Mouse (Mus musculus) granulocyte monocyte progenitor cell, adult 5-6 weeks (primary cell): Measurements from ENCODE around the gene Muc1. TPM values are rescaled to one million over a fixed set of nuclear protein-coding genes. Genes with fewer than 3 reads are reported as not detected.
"Not testable (repeated sequence)": the region's sequence is repeated elsewhere in the genome, so short reads cannot be mapped to it uniquely, and the experiment has no call there.

ENCODE experiments used
- ATAC-seq: replicated peaks from 2 replicates; pipeline ENCODE4 v1.8.0; 2016; ENCODE audit warnings: mild to moderate bottlenecking, moderate TSS enrichment, inconsistent platforms; ENCODE audit not compliant: poor library complexity, severe bottlenecking
- total RNA-seq, 2 experiments: library from RNA; stranded (forward) in 1 of 2; stranded (reverse) in 1 of 2; fragments of 200-712, 200-1000 nt in 1 of 2; fragments of >200 nt in 1 of 2; fragmentation: Nextera tagmentation in 1 of 2; gene quantifications; 2 replicates each; pipeline ENCODE4 v1.2.3; 2014 to 2017

The Muc1 gene
- total RNA-seq, 2 experiments from 2014 or later, result not detected

- no peak for ATAC-seq
Observed at GRCm38 (mm10) chr3:89208736-89209135, 20.1 kb upstream of the Muc1 start.

GRCm38 (mm10) chr3:89209731-89210130 lies 19.1 kb upstream of the Muc1 start:
- no peak for ATAC-seq

- ATAC-seq, result peak; percentile 20
Observed at GRCm38 (mm10) chr3:89210162-89210561, 18.7 kb upstream of the Muc1 start.

DNA sequence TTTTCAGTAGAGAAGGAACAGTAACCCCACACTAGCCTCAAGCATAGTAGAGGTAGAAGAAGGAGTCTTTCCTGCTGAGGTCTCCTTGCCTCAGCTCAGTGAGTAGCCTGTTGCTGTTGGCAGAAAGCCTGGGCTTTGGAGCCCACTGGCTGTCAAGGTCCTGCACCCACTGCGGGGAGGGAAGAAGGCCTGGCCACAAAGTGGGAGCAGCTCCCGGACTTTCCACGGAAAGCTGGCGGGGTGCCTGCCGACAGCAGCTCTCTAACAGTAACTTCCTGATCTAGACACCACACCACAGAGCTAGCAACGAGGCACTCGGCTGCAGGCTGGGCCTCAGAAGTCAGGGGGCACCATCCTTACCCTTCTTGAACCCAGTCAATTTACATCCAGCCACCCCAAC lies 18.1 kb upstream of the Muc1 start:
- ATAC-seq, result no peak

DNA sequence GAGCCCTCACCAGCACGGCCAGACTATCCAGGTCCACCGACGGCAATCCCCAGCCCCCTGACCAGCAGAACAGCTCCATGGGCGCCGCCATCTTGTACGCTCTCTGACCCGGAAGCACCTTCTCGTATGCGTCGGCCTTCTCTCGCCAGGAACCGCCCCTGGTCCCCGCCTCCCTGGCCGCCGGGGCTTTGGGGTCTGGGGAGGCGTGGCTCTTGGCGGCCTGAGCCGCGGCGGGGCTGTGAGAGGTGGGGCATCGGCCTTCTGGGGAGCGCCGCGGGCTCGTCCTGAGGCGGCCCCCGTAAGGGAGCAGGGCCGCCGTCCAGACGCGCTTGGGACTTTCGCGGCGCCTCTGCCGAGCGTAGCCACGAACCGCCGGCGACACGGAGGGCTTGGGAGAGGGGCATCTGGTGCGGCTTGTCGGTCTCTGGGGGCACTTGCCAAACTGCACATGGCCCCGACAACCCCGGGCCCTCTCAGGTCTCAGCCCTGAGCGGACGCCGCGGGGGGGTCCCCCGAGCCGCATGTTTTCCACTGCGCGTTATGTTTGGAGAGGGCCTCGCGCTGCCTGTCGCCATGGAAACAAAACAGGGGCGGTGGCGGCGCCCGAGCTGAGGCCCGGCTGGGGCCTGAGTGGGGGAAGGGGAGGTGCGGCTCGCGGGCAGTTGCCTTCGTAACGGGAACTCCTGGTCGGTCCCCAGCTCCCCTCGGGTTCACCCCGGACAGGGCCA lies 14.9 kb upstream of the Muc1 start:
- ATAC-seq, result peak; percentile 81

GRCm38 (mm10) chr3:89214681-89215411 lies 14.0 kb upstream of the Muc1 start, which contains the start of gene Thbs3:
TSS of gene Thbs3 (plus strand) at chr3:89215180.
- ATAC-seq, result no peak

DNA sequence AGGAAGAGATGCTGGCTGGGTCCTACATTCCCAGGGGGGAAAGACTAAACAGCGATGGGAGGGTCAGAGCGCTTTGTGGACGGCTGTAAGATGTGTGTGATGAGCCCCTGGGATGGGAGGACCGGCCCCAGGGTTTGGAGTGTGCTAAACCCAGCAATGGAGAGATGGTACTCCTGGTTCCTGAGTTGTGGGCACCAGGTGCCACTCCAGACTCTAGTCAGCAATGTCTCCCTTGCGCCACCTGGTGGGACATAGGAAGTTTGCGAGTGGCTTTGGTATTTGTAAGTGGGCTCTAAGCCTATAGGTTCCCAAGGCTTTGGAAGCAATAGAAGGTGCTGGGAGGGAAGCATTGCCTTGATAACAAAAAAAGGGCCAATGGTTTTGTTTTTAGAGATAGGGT lies 13.0 kb upstream of the Muc1 start:
- peak; percentile 55 for ATAC-seq

DNA sequence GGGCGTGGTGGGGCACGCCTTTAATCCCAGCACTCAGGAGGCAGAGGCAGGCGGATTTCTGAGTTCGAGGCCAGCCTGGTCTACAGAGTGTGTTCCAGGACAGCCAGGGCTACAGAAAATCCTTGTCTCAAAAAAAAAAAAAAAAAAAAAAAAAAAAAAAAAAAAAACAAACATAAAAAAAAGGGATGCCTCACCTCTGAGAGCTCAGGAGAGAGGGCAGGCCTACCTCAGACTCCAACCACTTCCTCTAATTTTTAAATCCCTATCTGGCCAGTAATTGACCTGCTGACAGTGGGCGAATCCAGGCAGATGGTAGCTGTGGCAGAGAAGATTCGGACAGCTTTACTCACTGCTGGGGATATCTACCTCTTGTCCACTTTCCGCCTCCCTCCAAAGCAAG lies 12.4 kb upstream of the Muc1 start:
- ATAC-seq, result not testable (repeated sequence)

DNA sequence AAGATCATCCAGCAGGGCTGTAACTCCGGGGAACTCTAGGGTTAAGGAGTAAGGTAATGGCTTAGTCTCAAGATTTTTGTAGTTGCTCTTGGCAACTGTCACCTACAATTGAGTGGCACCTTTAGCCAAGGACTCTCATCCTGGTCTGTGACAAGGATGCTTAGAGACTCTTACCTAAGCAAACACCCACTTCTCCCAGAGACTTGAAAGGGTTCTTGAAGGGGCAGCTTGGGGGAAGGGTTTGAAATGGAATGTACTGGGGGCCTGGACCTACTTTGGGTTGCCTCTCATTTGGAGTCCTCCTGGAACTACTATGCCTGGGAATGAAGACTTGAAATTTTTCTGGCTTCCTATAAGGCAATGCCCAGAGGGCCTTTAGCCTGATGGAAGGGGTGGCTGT lies 10.6 kb upstream of the Muc1 start:
- no peak for ATAC-seq

DNA sequence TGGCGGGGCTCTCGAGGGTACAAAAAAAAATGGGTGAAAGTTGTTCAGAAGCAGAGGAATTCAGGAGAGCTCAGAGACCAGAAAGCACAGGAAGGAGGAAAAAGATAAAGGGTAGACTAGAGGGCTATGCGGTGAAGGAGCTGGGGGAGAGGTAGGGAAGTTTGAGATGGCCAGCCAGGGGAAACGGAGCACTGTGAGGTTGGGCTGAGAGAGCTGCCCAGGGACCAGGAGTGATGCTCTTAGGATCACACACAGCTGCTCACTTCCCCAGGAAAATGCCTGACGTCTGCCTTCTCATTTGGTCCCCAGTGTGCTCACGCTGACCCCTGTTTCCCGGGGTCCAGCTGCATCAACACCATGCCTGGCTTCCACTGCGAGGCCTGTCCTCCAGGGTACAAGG lies 9.3 kb upstream of the Muc1 start:
- ATAC-seq, result no peak

- ATAC-seq, result no peak
Observed at GRCm38 (mm10) chr3:89221167-89221566, 7.7 kb upstream of the Muc1 start.

GRCm38 (mm10) chr3:89224796-89225195 lies 4.1 kb upstream of the Muc1 start:
- ATAC-seq, result no peak

- ATAC-seq, result no peak
Observed at GRCm38 (mm10) chr3:89225321-89225815, 3.5 kb upstream of the Muc1 start.

DNA sequence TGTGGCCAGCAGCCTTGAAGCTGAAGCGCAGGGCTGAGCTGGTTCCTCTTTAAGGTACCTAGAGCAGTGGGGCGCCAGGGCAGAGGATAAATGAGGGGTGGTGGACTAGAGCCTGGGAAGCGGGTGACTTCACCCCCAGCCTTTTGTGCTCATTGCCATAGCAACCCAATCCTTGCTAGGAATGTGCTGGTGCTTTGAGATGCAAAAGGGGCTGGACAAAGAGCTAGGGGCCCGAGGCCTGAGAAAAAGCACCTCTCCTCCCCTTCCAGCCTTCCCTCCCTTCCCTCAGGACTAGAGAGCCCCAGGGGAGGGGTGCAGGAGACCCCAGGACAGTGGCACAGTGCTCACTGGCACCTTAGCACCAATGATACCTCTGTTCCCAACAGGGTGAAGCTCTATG lies 2.9 kb upstream of the Muc1 start:
- no peak for ATAC-seq

DNA sequence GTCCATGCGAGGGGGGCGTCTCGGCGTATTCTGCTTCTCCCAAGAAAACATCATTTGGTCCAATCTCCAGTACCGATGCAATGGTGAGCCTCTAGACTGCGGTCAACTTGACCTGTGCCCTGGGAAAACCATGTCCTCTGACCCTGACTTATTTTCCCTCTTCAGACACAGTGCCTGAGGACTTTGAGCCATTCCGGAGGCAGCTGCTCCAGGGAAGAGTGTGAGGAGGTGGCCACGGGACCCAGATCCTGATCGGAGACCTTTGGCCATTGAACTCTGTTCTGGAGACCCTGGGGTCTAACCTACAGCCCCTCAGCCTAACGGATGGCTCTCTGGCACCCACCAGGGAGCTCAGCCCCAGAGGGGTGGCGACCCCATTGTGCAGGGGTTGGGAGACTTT lies 2.5 kb upstream of the Muc1 start:
- ATAC-seq, result no peak

DNA sequence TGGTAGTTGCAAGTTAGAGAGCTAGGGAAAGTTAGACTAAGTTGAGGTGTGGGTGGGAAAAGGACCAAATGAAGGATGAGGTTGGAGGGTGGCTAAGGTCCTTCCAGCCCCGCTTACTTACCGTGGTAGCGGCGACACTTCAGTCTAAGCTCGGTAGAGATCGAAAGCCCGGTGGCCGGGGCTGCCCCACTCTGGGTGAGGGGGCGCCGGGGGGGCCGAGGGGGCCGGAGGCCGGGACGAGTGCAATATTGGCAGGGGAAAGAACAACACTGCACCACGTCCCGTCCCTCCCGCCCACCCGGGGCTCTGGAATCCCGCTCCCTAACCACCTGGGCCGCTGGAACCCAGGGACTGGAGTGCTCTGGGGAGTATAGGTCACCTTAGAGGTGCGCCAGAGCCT lies 2.0 kb upstream of the Muc1 start, which contains the start of gene Mtx1:
Gene Mtx1, minus strand, starts transcription at position 189 of the 400 bp plus-strand sequence.
- ATAC-seq, result no peak

DNA sequence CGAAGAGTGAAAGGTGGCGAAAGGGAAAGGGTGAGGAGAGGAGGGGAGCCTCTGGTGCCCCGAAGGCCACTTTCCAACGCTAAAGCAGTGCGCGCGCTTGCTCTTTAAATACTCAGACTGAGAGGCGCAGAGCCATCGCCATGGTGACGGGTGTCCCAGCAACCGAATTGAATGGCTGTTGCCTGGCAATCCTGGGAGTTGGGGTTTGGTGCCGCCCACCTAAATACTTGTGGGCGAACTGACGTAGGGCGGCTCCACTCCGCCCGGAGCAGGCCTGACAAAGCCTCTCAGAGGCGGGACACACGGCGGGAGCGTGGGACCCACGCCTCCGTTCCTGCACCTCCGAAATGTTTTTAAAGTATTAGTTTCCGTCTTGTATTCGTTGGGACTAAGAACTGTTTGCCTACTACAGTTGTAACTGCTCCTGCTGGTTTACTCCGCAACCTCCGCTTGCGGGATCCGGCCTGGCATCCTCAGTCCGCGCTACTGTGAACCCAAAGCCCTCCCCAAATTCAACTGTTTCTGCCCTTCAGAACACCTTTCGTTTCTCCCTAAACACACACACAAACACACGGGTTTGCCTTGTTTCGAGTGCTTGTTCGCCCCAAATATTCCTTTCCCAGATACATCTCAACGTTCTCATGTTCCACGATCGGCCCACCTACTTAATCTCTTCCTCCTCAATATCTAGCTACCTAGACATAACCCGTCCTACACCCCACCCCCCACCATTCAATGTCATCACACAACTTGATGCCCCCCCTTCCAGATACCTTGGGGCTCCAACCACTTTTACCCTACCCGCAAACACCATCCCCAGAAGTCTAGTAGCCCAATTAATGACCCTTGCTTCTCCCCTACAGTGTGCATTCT lies 1.3 kb upstream of the Muc1 start:
- ATAC-seq, result peak; percentile 61

DNA sequence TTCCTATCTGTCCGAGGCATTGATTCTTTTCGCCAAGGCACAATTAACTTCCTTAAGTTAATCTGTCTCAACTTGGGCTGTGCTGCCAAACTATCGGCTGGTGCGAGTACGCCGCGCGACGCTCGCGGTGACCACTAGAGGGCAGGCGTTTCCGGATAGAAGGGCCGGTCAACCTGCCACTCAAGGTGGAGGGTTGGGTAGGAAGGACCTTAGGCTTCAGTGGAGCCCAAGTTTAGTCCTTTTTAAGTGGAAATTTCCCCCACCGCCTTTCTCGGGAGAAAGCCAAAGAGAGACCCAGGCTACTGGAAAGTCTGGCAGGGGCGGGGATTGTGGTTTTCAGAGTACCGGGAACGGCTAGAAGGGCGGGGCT lies 692 bp upstream of the Muc1 start:
- peak; percentile 76 for ATAC-seq

- no peak for ATAC-seq
Observed at GRCm38 (mm10) chr3:89229276-89229675, 419 bp downstream of the Muc1 start.

DNA sequence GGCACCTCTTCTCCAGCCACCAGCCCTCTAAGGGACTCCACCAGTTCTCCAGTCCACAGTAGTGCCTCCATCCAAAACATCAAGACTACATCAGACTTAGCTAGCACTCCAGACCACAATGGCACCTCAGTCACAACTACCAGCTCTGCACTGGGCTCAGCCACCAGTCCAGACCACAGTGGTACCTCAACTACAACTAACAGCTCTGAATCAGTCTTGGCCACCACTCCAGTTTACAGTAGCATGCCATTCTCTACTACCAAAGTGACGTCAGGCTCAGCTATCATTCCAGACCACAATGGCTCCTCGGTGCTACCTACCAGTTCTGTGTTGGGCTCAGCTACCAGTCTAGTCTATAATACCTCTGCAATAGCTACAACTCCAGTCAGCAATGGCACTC lies 1.7 kb downstream of the Muc1 start:
- ATAC-seq, result no peak

GRCm38 (mm10) chr3:89231345-89231744 lies 2.5 kb downstream of the Muc1 start:
- ATAC-seq, result no peak
